Mouse (Mus musculus): ENCODE measurements around the gene Auh.

The Auh gene

DNA sequence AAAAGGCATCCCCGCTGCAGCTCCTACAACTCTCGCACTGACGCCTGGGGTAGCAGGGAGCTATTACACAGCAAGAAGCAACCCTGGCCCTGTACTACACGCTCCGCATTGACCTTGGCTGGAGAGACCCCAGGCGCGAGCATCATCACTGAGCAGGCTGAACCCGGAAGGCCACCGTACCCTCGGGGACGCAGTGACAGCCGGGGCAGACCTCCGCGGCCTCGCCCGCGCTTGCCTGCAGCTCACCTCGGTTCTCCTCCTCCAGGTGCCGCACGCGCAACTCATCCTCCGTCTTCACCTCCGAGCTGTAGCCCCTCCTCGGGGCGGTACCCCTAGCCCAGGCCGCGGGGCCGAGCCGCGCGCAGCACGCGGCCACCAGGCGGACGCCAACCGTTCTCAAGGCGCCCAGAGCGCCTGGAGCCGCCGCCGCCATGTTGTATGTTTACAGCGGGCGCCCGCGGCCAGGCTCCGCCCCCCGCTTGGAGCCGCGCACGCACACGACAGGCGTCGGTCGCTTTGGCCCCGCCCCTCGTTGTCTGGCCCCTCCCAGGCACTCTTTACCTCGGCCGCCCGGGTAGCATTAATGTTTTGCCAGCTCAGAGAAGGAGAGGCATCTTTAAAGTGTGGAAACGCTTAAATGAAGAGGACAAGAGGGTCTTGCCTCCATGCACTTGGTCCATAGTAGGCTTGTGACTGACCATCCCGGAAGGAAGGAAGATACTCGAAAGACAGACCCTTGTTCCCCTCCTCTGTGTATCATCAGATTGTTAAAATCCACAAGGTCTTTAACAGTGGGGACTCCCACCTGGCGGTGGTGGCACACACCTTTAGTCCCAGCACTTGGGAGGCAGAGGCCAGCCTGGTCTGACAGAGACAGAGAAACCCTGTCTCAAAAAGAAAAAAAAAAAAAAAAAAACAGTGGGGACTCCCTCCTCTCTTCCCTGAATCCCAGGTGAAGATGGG, at the start of gene Auh:
Gene Auh (minus strand): TSS at position 473 of the 963 bp plus-strand sequence.
- in situ Hi-C loops (cut with MboI; ENCODE audit: low pct_unique_long_range_greater_than_20kb in 1 of 2, low sequenced_read_pairs in 2 of 2, unreplicated experiment in 1 of 2): no loop called here

DNA sequence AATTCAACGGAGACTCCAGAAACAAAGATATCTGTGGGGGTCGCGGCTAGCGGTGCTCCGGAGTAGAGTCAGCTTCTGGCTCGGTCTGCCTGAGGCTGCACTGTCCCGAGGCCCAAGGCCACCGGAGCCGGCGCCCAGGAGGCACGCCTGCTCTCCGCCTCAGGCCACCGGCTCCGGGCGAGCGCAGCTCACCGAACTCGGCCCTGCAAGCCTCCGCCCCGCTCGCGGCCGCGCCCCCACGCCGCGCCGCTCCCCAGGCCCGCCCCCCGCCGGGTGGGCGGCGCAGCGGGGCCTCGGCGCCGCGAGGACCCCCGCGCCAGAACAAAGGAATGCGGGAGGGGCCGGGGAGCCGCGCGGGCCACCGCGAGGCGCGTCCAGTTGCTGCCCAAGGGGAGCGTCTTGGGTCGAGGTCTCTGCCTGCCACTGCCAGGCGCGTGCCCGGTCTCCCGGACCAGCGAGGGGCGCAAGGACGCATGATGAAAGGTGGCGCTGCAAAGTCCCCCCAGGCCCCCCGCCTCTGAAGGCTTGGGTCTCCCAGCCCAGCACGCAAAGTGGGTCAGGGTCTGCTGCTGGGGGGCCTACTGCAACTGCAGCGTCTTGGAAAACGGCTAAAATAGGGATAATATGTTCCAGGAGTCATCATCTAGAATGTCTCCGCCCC, 49.0 kb upstream of the Auh start:
- in situ Hi-C loops (cut with MboI; ENCODE audit: low pct_unique_long_range_greater_than_20kb in 1 of 2, low sequenced_read_pairs in 2 of 2, unreplicated experiment in 1 of 2): loop anchor here in 1 of 2 experiments (25.0 kb wide), 1 partner anchor 266 kb away; no protein-coding TSS in a partner anchor

DNA sequence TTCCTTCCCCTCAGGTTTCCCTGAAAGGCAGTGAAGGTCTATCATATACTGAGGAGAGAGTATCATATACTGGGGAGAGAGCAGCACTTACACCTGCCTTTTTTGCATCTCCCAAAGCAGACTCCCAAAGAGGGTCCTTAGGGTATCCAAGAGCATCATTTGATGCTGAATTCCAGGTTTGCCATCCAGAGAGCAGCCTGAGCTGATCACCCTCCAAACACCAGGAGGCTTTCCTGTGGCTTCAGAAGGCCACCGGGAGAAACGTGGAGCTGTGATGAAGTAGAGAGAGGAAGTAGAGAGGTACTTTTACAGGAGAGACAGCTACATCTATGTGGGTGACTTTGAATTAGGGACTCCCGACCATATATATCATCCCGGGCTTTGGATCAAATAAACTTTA, 48.3 kb upstream of the Auh start:
- in situ Hi-C loops (cut with MboI; ENCODE audit: low pct_unique_long_range_greater_than_20kb in 1 of 2, low sequenced_read_pairs in 2 of 2, unreplicated experiment in 1 of 2): loop anchor here in 1 of 2 experiments (25.0 kb wide), 1 partner anchor 265 kb away; no protein-coding TSS in a partner anchor

- in situ Hi-C loops (cut with MboI; ENCODE audit: low pct_unique_long_range_greater_than_20kb in 1 of 2, low sequenced_read_pairs in 2 of 2, unreplicated experiment in 1 of 2): loop anchor here in 1 of 2 experiments (25.0 kb wide), 1 partner anchor 265 kb away; no protein-coding TSS in a partner anchor
Observed at GRCm38 (mm10) chr13:52977221-52977609, 47.7 kb upstream of the Auh start.

- in situ Hi-C loops (cut with MboI; ENCODE audit: low pct_unique_long_range_greater_than_20kb in 1 of 2, low sequenced_read_pairs in 2 of 2, unreplicated experiment in 1 of 2): loop anchor here in 1 of 2 experiments (25.0 kb wide), 1 partner anchor 264 kb away; no protein-coding TSS in a partner anchor
Observed at GRCm38 (mm10) chr13:52976510-52977220, 47.2 kb upstream of the Auh start.

- in situ Hi-C loops (cut with MboI; ENCODE audit: low pct_unique_long_range_greater_than_20kb in 1 of 2, low sequenced_read_pairs in 2 of 2, unreplicated experiment in 1 of 2): loop anchor here in 1 of 2 experiments (25.0 kb wide), 1 partner anchor 264 kb away; no protein-coding TSS in a partner anchor
Observed at GRCm38 (mm10) chr13:52976130-52976509, 46.6 kb upstream of the Auh start.

- in situ Hi-C loops (cut with MboI; ENCODE audit: low pct_unique_long_range_greater_than_20kb in 1 of 2, low sequenced_read_pairs in 2 of 2, unreplicated experiment in 1 of 2): loop anchor here in 1 of 2 experiments (25.0 kb wide), 1 partner anchor 262 kb away; no protein-coding TSS in a partner anchor
Observed at GRCm38 (mm10) chr13:52974676-52975075, 45.2 kb upstream of the Auh start.

DNA sequence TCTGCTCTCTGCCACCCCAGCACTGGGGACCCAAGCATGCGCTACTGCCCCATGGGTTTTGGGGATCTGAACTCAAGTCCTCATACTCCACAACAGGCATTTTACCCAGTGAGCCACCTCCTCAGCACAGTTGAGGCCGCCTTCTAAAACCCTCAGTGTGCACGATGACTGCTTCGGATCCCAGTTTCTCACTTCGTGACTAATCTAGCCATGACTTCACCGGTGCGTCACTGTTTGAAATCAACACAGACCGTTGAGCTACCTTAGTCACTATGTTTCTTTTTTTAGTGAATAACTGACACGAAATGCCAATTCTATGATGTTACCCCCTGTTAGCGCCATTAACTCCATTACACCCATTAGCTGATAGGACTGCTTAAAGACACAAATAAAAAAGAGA, 43.9 kb upstream of the Auh start:
- in situ Hi-C loops (cut with MboI; ENCODE audit: low pct_unique_long_range_greater_than_20kb in 1 of 2, low sequenced_read_pairs in 2 of 2, unreplicated experiment in 1 of 2): no loop called here

DNA sequence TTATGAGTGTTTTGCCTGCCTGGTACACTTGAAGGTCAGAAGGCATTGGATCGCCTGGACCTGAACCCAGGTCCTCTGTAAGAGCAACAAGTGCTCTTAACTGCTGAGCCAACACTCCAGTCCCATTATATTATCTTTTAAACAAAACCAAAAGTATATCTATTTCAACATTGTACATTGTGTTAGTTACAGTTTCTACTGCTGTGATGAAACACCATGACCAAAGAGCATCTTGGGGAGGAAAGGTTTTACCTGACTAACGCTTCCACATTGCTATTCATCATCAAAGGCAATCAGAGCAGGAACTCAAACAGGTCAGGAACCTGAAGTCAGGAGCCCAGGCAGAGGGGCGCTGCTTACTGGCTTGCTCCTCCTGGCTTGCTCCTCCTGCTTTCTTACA, 43.1 kb upstream of the Auh start:
- in situ Hi-C loops (cut with MboI; ENCODE audit: low pct_unique_long_range_greater_than_20kb in 1 of 2, low sequenced_read_pairs in 2 of 2, unreplicated experiment in 1 of 2): no loop called here

GRCm38 (mm10) chr13:52970876-52971275, 41.4 kb upstream of the Auh start:
- in situ Hi-C loops (cut with MboI; ENCODE audit: low pct_unique_long_range_greater_than_20kb in 1 of 2, low sequenced_read_pairs in 2 of 2, unreplicated experiment in 1 of 2): no loop called here

- in situ Hi-C loops (cut with MboI; ENCODE audit: low pct_unique_long_range_greater_than_20kb in 1 of 2, low sequenced_read_pairs in 2 of 2, unreplicated experiment in 1 of 2): no loop called here
Observed at GRCm38 (mm10) chr13:52962922-52963321, 33.4 kb upstream of the Auh start.

- in situ Hi-C loops (cut with MboI; ENCODE audit: low pct_unique_long_range_greater_than_20kb in 1 of 2, low sequenced_read_pairs in 2 of 2, unreplicated experiment in 1 of 2): no loop called here
Observed at GRCm38 (mm10) chr13:52962361-52962760, 32.9 kb upstream of the Auh start.

DNA sequence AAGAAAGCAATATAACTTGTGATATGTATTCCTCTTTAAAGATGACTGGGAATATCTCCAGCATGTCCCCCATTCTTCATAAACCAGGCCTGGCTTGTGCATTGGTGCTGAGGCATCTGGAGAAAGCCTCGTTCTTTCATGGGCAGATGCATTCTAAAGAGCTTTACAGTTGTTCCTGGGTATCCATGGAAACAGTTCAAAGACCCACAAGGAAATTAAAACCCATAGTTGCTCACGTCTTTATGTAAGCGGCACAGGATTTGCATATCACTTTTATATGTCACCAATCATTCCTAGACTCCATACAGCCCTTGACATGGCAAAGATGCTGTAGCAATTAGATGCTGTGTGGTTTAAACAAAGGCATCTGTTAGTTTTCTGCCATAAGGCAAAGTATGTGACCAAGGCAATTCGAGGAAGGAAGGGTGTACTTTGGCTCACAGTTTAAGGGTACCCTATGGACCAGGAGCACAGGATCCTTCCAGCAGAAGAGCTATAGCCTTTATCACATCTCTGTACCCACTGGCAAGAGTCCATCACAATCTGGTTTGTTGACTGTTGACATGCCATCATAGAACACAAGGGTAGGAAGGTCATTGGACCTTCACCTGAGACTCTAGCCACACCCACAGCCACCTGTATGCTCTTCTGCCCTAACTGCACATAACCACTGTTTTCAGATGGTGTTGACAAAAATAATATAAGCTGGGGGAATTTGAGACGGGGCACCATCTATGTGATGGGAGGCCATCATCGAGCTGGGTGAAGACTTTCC, 24.5 kb upstream of the Auh start:
- in situ Hi-C loops (cut with MboI; ENCODE audit: low pct_unique_long_range_greater_than_20kb in 1 of 2, low sequenced_read_pairs in 2 of 2, unreplicated experiment in 1 of 2): no loop called here

- in situ Hi-C loops (cut with MboI; ENCODE audit: low pct_unique_long_range_greater_than_20kb in 1 of 2, low sequenced_read_pairs in 2 of 2, unreplicated experiment in 1 of 2): no loop called here
Observed at GRCm38 (mm10) chr13:52949211-52949610, 19.7 kb upstream of the Auh start.

- in situ Hi-C loops (cut with MboI; ENCODE audit: low pct_unique_long_range_greater_than_20kb in 1 of 2, low sequenced_read_pairs in 2 of 2, unreplicated experiment in 1 of 2): no loop called here
Observed at GRCm38 (mm10) chr13:52947545-52947944, 18.1 kb upstream of the Auh start.

DNA sequence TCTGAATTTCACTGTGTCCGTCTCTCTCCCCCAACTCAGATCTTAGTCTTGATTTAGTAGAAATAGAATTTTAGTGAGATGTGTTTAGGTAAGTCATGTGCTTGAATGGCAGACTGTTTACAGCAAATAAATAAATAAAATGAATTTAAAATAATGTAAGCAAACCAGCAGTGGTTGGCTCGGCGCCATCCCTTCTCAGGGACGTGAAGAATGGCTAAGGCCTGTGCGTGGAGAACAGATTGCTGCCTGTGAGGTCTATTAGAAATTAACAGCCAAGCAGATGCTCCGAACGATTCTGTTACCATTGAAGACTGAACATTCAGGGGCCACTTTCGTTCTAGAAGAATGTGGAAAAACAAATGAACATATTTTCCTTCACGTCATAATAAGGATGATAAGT, 16.3 kb upstream of the Auh start:
- in situ Hi-C loops (cut with MboI; ENCODE audit: low pct_unique_long_range_greater_than_20kb in 1 of 2, low sequenced_read_pairs in 2 of 2, unreplicated experiment in 1 of 2): no loop called here

DNA sequence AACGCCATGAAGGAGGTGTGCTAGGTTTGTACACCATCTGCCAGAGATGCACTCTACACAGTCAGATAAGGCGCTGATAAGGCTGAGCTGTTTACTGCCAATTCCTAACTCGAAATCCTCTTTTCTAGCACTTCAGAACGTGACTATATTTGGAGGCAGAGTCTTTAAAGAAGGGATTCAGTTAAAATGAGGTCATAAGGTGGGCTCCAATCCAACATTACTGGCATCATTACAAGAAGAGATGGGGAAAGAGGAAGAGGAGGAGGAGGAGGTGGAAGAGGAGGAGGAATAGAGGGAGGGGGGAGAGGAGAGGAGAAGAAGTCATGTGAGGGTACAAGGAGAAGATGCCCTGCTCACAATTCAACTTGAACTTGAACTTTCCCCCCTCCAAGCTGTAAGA, 14.6 kb upstream of the Auh start:
- in situ Hi-C loops (cut with MboI; ENCODE audit: low pct_unique_long_range_greater_than_20kb in 1 of 2, low sequenced_read_pairs in 2 of 2, unreplicated experiment in 1 of 2): no loop called here

- in situ Hi-C loops (cut with MboI; ENCODE audit: low pct_unique_long_range_greater_than_20kb in 1 of 2, low sequenced_read_pairs in 2 of 2, unreplicated experiment in 1 of 2): no loop called here
Observed at GRCm38 (mm10) chr13:52942876-52943388, 13.5 kb upstream of the Auh start.

Measured in mouse embryonic stem cell (cell line).